Comparison of ENCODE assay signal across 30 mouse cellular contexts in the genomic region with DNA sequence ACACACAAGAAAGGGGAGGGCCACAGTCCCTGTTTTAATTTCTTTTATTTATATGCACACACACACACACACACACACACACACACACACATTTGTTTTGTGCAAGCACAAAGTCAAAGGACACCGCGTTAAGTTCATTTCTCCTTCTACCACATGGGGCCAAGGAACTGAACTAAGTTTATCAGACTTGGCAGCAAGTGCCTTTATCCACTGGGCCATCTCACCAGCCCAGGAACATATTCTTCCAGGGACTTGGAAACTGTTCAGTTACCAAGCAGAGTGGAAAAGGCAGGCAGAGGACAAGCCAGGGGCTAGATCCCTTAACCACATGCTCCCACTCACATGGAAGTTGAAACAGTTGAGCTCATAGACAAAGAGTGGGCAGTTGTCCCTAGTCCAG. TPM values are rescaled to one million over a fixed set of nuclear protein-coding genes. Genes with fewer than 3 reads are reported as not detected.
DNase-seq lines count a peak whose midpoint lies in the region; ATAC-seq and TF ChIP-seq lines count a peak whose summit lies in the region.
"Had no signal": no experiment of that assay in that cellular context is flagged by ENCODE, and none has a peak within 500 bp of the region (broad histone marks: within the 10 kb centered on the region; RNA-seq: fewer than 3 reads in every experiment).

No protein-coding gene starts in this region.

- H3K4me1 ChIP-seq in kidney, embryonic 15.5 days = no peaks in the 10 kb centered on the region
- H3K4me1 ChIP-seq in embryonic facial prominence, embryonic 10.5 days = no peaks in the 10 kb centered on the region
- H3K4me1 ChIP-seq: embryonic facial prominence, embryonic 12.5 days; forebrain, embryonic 10.5 days; forebrain, embryonic 15.5 days; hindbrain, embryonic 13.5 days; midbrain, embryonic 10.5 days; midbrain, embryonic 15.5 days had no signal

- no peak for TF ChIP-seq CTCF in gastrocnemius, adult 2 months (IDR thresholded peaks at IDR 0.05)

- 0 out of 2 replicates have a peak overlapping the region, but pooled peaks have one; percentile 28 for H3K27ac ChIP-seq in gastrocnemius, adult 2 months
- H3K27ac ChIP-seq in kidney, embryonic 15.5 days = peak overlapping the region; percentile 64
- no peak overlapping the region for H3K27ac ChIP-seq in embryonic facial prominence, embryonic 10.5 days (replicated peaks)
- H3K27ac ChIP-seq: embryonic facial prominence, embryonic 12.5 days; forebrain, embryonic 10.5 days; forebrain, embryonic 15.5 days; hindbrain, embryonic 13.5 days; liver, embryonic 14.5 days; midbrain, embryonic 10.5 days; midbrain, embryonic 15.5 days had no signal

- no peaks in the 10 kb centered on the region for H3K27me3 ChIP-seq in kidney, embryonic 15.5 days
- H3K27me3 ChIP-seq in embryonic facial prominence, embryonic 10.5 days (replicated peaks; ENCODE audit: low read depth, poor library complexity, severe bottlenecking) = no peaks in the 10 kb centered on the region
- H3K27me3 ChIP-seq: embryonic facial prominence, embryonic 12.5 days; forebrain, embryonic 15.5 days; heart, embryonic 12.5 days; hindbrain, embryonic 13.5 days; midbrain, embryonic 15.5 days had no signal

- DNase-seq in gastrocnemius, adult 2 months = no peak
- no peak for DNase-seq in gastrocnemius, postnatal 14 days
- DNase-seq in kidney, adult 9 months = peak; percentile 89
- DNase-seq in kidney, adult 18-20 months = no peak
- DNase-seq in kidney, postnatal 36 days = peak; percentile 63 to 83
- no peak for DNase-seq in embryonic facial prominence, embryonic 10.5 days (ENCODE audit: low spot score)
- DNase-seq in left cerebral cortex, adult 18-20 months (ENCODE audit: low spot score in 2 of 2) = no peak
- DNase-seq: adrenal gland, postnatal 10 days; cerebellum, adult 11 months; cerebellum, adult 9-10 months; cerebellum, postnatal 36 days; gastrocnemius, postnatal 10 days; heart, postnatal 4 days; layer of hippocampus, postnatal 36 days; liver; lung, adult 2 months; lung, postnatal 10 days; right cerebral cortex, adult 18-20 months; thymus, postnatal 25 days had no signal

- WGBS in kidney, embryonic 15.5 days = 98% methylated on average over 2 of the region's 2 CpGs
- WGBS in embryonic facial prominence, embryonic 10.5 days = 94% methylated on average over 2 of the region's 2 CpGs

- intact Hi-C loops in gastrocnemius, adult 2 months (cut with DNase I) = no loop called here
- intact Hi-C loops in gastrocnemius, postnatal 14 days (cut with DNase I; ENCODE audit: low total_unique reads) = no loop called here

- no peak overlapping the region for H3K4me2 ChIP-seq in kidney, embryonic 15.5 days
- H3K4me2 ChIP-seq: embryonic facial prominence, embryonic 12.5 days; forebrain, embryonic 15.5 days; heart, embryonic 12.5 days; hindbrain, embryonic 13.5 days; midbrain, embryonic 15.5 days had no signal

- ATAC-seq in kidney, embryonic 15.5 days (replicated peaks; ENCODE audit: low FRiP score) = no peak
- ATAC-seq: forebrain, embryonic 15.5 days; intestine, postnatal 0 days; midbrain, embryonic 15.5 days had no signal

- H3K36me3 ChIP-seq in kidney, embryonic 15.5 days = no peaks in the 10 kb centered on the region
- H3K36me3 ChIP-seq in embryonic facial prominence, embryonic 10.5 days (replicated peaks) = no peaks in the 10 kb centered on the region
- H3K36me3 ChIP-seq: embryonic facial prominence, embryonic 12.5 days; forebrain, embryonic 10.5 days; forebrain, embryonic 15.5 days; G1E; heart, embryonic 12.5 days; hindbrain, embryonic 13.5 days; midbrain, embryonic 10.5 days; midbrain, embryonic 15.5 days had no signal

- no peaks in the 10 kb centered on the region for H3K9me3 ChIP-seq in kidney, embryonic 15.5 days (replicated peaks)
- H3K9me3 ChIP-seq in embryonic facial prominence, embryonic 10.5 days = peaks cover 9% of the 10 kb centered on the region; the same call in 1 of the 2 replicates
- H3K9me3 ChIP-seq: embryonic facial prominence, embryonic 12.5 days; forebrain, embryonic 15.5 days; midbrain, embryonic 10.5 days; midbrain, embryonic 15.5 days had no signal

- H3K9ac ChIP-seq in kidney, embryonic 15.5 days = no peak overlapping the region
- H3K9ac ChIP-seq: embryonic facial prominence, embryonic 12.5 days; forebrain, embryonic 15.5 days; heart, embryonic 12.5 days; hindbrain, embryonic 13.5 days; liver, embryonic 14.5 days; midbrain, embryonic 15.5 days had no signal

- H3K4me3 ChIP-seq in gastrocnemius, adult 2 months = no peak overlapping the region
- no peak overlapping the region for H3K4me3 ChIP-seq in kidney, embryonic 15.5 days (replicated peaks)
- no peak overlapping the region for H3K4me3 ChIP-seq in embryonic facial prominence, embryonic 10.5 days
- H3K4me3 ChIP-seq: embryonic facial prominence, embryonic 12.5 days; forebrain, embryonic 10.5 days; forebrain, embryonic 15.5 days; heart, embryonic 12.5 days; hindbrain, embryonic 13.5 days; midbrain, embryonic 10.5 days; midbrain, embryonic 15.5 days had no signal

RNA-seq across cellular contexts. Expression of a gene that starts 13.5 kb away (rescaled TPM):
- 1 to 10 TPM; 1.1 to 1.6 TPM for total RNA-seq in gastrocnemius, adult 2 months (2021)
- 1 to 10 TPM; 1.2 to 1.3 TPM for total RNA-seq in gastrocnemius, postnatal 14 days (2021)
- 14.4 and 16.6 TPM in 2 replicates for polyA plus RNA-seq in kidney, embryonic 15.5 days (2015; fragmentation: Nextera tagmentation; extraction: Ambion mirVana)
- polyA plus RNA-seq in embryonic facial prominence, embryonic 10.5 days (2016; fragmentation: Nextera tagmentation; extraction: Ambion mirVana) = 8.2 and 8.8 TPM in 2 replicates
- total RNA-seq in left cerebral cortex, adult 18-20 months (2021) = 10 to 100 TPM; 29.5 to 30.1 TPM
- polyA plus RNA-seq: G1E had no signal

RNA-seq across cellular contexts. Expression of a gene that starts 29.0 kb away (rescaled TPM):
- 1 to 10 TPM; 1.1 to 1.9 TPM for total RNA-seq in gastrocnemius, adult 2 months (2021)
- total RNA-seq in gastrocnemius, postnatal 14 days (2021) = 1 to 10 TPM; 5.7 to 7.0 TPM
- 485 and 491 TPM in 2 replicates for polyA plus RNA-seq in kidney, embryonic 15.5 days (2015; fragmentation: Nextera tagmentation; extraction: Ambion mirVana)
- 373 and 379 TPM in 2 replicates for polyA plus RNA-seq in embryonic facial prominence, embryonic 10.5 days (2016; fragmentation: Nextera tagmentation; extraction: Ambion mirVana)
- total RNA-seq in left cerebral cortex, adult 18-20 months (2021) = 10 to 100 TPM; 48.5 to 56.6 TPM
- total RNA-seq: G1E had no signal
- polyA plus RNA-seq: G1E had no signal

Comparison
In these comparisons a context has a peak if more than half of its experiments do, and no peak if none do; other contexts are left out.
1. DNase-seq: peak in kidney, adult 9 months (single experiment) and kidney, postnatal 36 days (2 of 2); none in gastrocnemius, adult 2 months (single experiment), gastrocnemius, postnatal 14 days (single experiment), kidney, adult 18-20 months (single experiment), embryonic facial prominence, embryonic 10.5 days (single experiment) and left cerebral cortex, adult 18-20 months (0 of 2).
2. RNA of a gene that starts 13.5 kb away (total RNA-seq): 29.5 to 30.1 TPM in left cerebral cortex, adult 18-20 months; 1.1 to 1.6 TPM in gastrocnemius, adult 2 months and 1.2 to 1.3 TPM in gastrocnemius, postnatal 14 days; every median in the first group is over 10 times any median in the second.
3. RNA of a gene that starts 29.0 kb away (total RNA-seq): 48.5 to 56.6 TPM in left cerebral cortex, adult 18-20 months; 5.7 to 7.0 TPM in gastrocnemius, postnatal 14 days and 1.1 to 1.9 TPM in gastrocnemius, adult 2 months; every median in the first group is over 4 times any median in the second.